Comparison of ENCODE assay signal across 30 mouse cellular contexts in genomic region chr6:134889763-134890162, GRCm38 (mm10). TPM values are rescaled to one million over a fixed set of nuclear protein-coding genes. Genes with fewer than 3 reads are reported as not detected.
DNase-seq lines count a peak whose midpoint lies in the region; ATAC-seq and TF ChIP-seq lines count a peak whose summit lies in the region.
"Had no signal": no experiment of that assay in that cellular context is flagged by ENCODE, and none has a peak within 500 bp of the region (broad histone marks: within the 10 kb centered on the region; RNA-seq: fewer than 3 reads in every experiment).

No protein-coding gene starts in this region.

- WGBS in midbrain, embryonic 12.5 days: 91% methylated on average over 1 of the region's 1 CpGs

- no peaks in the 10 kb centered on the region for H3K36me3 ChIP-seq in midbrain, embryonic 12.5 days
- H3K36me3 ChIP-seq: heart, embryonic 15.5 days; intestine, embryonic 15.5 days; limb, embryonic 13.5 days; liver, embryonic 13.5 days; stomach, embryonic 15.5 days had no signal

- no peaks in the 10 kb centered on the region for H3K27me3 ChIP-seq in midbrain, embryonic 12.5 days
- H3K27me3 ChIP-seq: embryonic facial prominence, embryonic 13.5 days; intestine, embryonic 15.5 days; lung, embryonic 15.5 days; Patski; stomach, embryonic 15.5 days had no signal

- H3K4me3 ChIP-seq in layer of hippocampus, adult 2 months: no peak overlapping the region
- H3K4me3 ChIP-seq in midbrain, embryonic 12.5 days: no peak overlapping the region
- H3K4me3 ChIP-seq: embryonic facial prominence, embryonic 13.5 days; erythroblast, embryonic 14.5 days; gastrocnemius, adult 2 months; heart, embryonic 15.5 days; intestine, embryonic 15.5 days; limb, embryonic 13.5 days; liver, embryonic 13.5 days; lung, embryonic 15.5 days; megakaryocyte, embryonic 14.5 days; stomach, embryonic 15.5 days had no signal

- TF ChIP-seq CTCF in layer of hippocampus, adult 2 months (conservative IDR thresholded peaks at IDR 0.05): no peak

- H3K4me1 ChIP-seq in midbrain, embryonic 12.5 days: peaks cover 36% of the 10 kb centered on the region
- H3K4me1 ChIP-seq: stomach, embryonic 15.5 days had no signal

- no peaks in the 10 kb centered on the region for H3K9me3 ChIP-seq in midbrain, embryonic 12.5 days
- H3K9me3 ChIP-seq: embryonic facial prominence, embryonic 13.5 days; heart, embryonic 15.5 days; intestine, embryonic 15.5 days; limb, embryonic 13.5 days; liver, embryonic 13.5 days; lung, embryonic 15.5 days; megakaryocyte, embryonic 14.5 days; stomach, embryonic 15.5 days had no signal

- ATAC-seq in midbrain, embryonic 12.5 days (ENCODE audit: low FRiP score, low read depth): no peak
- ATAC-seq: intestine, embryonic 15.5 days; Patski had no signal

- peak overlapping the region; percentile 96; the same call in 1 of the 2 replicates for H3K27ac ChIP-seq in layer of hippocampus, adult 2 months
- H3K27ac ChIP-seq in midbrain, embryonic 12.5 days (replicated peaks): peak overlapping the region; percentile 93
- H3K27ac ChIP-seq: embryonic facial prominence, embryonic 13.5 days; gastrocnemius, adult 2 months; heart, embryonic 15.5 days; intestine, embryonic 15.5 days; limb, embryonic 13.5 days; liver, embryonic 13.5 days; lung, embryonic 15.5 days; stomach, embryonic 15.5 days had no signal

- no peak overlapping the region for H3K4me2 ChIP-seq in midbrain, embryonic 12.5 days (replicated peaks)
- H3K4me2 ChIP-seq: embryonic facial prominence, embryonic 13.5 days; heart, embryonic 15.5 days; intestine, embryonic 15.5 days; limb, embryonic 13.5 days; liver, embryonic 13.5 days; lung, embryonic 15.5 days; stomach, embryonic 15.5 days had no signal

- no peak overlapping the region for H3K9ac ChIP-seq in midbrain, embryonic 12.5 days (replicated peaks)
- H3K9ac ChIP-seq: embryonic facial prominence, embryonic 13.5 days; heart, embryonic 15.5 days; intestine, embryonic 15.5 days; limb, embryonic 13.5 days; liver, embryonic 13.5 days; lung, embryonic 15.5 days; stomach, embryonic 15.5 days had no signal

- peak; percentile 18 for DNase-seq in cerebellum, adult 9-10 months
- DNase-seq in cerebellum, adult 18-20 months: no peak
- no peak for DNase-seq in layer of hippocampus, adult 2 months (ENCODE audit: low spot score in 2 of 2)
- DNase-seq in layer of hippocampus, adult 9-10 months (ENCODE audit: low spot score): no peak
- DNase-seq in R1 (ENCODE audit: low read depth, low spot score): peak; percentile 60
- no peak for DNase-seq in adrenal gland, adult 2 months
- no peak for DNase-seq in kidney, postnatal 25 days
- DNase-seq: adrenal gland, adult 8-10 months; cerebellum, adult 11-12 months; cerebellum, postnatal 36 days; embryo, embryonic 11 days; gastrocnemius, adult 2 months; heart, postnatal 4 days; kidney, adult 8-10 months; kidney, postnatal 10 days; layer of hippocampus, postnatal 36 days; liver, embryonic 13.5 days; lung, postnatal 36 days; thymus, adult 18-20 months; thymus, postnatal 36 days had no signal

RNA-seq across cellular contexts. Expression of gene Gpr19, which starts 8.6 kb away (rescaled TPM):
- 10 to 100 TPM; 22.0 to 27.4 TPM for total RNA-seq in layer of hippocampus, adult 2 months (2021)
- polyA plus RNA-seq in midbrain, embryonic 12.5 days (2016; fragmentation: Nextera tagmentation; extraction: Ambion mirVana): 42.4 and 42.7 TPM in 2 replicates
- total RNA-seq in adrenal gland, adult 2 months (2021): 1 to 10 TPM; 5.2 to 8.6 TPM
- polyA plus RNA-seq in adrenal gland, adult 2 months (2012; rRNA removed): 9.6 and 9.9 TPM in 2 replicates

RNA-seq across cellular contexts. Expression of gene Cdkn1b, which starts 30.4 kb away (rescaled TPM):
- total RNA-seq in layer of hippocampus, adult 2 months (2021): 10 to 100 TPM; 47.2 to 48.0 TPM
- polyA plus RNA-seq in midbrain, embryonic 12.5 days (2016; fragmentation: Nextera tagmentation; extraction: Ambion mirVana): 28.3 and 30.0 TPM in 2 replicates
- total RNA-seq in adrenal gland, adult 2 months (2021): 10 to 100 TPM; 41.5 to 42.2 TPM
- 24.5 and 31.9 TPM in 2 replicates for polyA plus RNA-seq in adrenal gland, adult 2 months (2012; rRNA removed)

RNA-seq across cellular contexts. Expression of gene Crebl2, which starts 59.8 kb away (rescaled TPM):
- total RNA-seq in layer of hippocampus, adult 2 months (2021): 10 to 100 TPM; 39.6 to 40.9 TPM
- 2.5 and 2.9 TPM in 2 replicates for polyA plus RNA-seq in midbrain, embryonic 12.5 days (2016; fragmentation: Nextera tagmentation; extraction: Ambion mirVana)
- 10 to 100 TPM; 24.3 to 42.2 TPM for total RNA-seq in adrenal gland, adult 2 months (2021)
- polyA plus RNA-seq in adrenal gland, adult 2 months (2012; rRNA removed): 6.2 and 6.6 TPM in 2 replicates

Comparison
In these comparisons a context has a peak if more than half of its experiments do, and no peak if none do; other contexts are left out.
1. DNase-seq: peak in cerebellum, adult 9-10 months (single experiment) and R1 (single experiment); none in cerebellum, adult 18-20 months (0 of 2), layer of hippocampus, adult 2 months (0 of 2), layer of hippocampus, adult 9-10 months (single experiment), adrenal gland, adult 2 months (single experiment) and kidney, postnatal 25 days (0 of 2).